Mouse (Mus musculus) liver, adult 2 months (tissue): ENCODE data around the gene Fam210b.

Experiments used
- CTCF ChIP-seq: fragments of 200-500 bp; IDR thresholded peaks from 2 replicates; pipeline ENCODE4 v1.5.1; 2011; ENCODE audit warnings: low read depth, low read length, control low read depth
- POLR2A ChIP-seq: fragments of 200-500 bp; IDR thresholded peaks from 2 replicates; pipeline ENCODE4 v1.6.1; 2011; ENCODE audit warnings: low read length, control low read depth; ENCODE audit not compliant: insufficient read depth; ENCODE audit errors: extremely low read depth

DNA sequence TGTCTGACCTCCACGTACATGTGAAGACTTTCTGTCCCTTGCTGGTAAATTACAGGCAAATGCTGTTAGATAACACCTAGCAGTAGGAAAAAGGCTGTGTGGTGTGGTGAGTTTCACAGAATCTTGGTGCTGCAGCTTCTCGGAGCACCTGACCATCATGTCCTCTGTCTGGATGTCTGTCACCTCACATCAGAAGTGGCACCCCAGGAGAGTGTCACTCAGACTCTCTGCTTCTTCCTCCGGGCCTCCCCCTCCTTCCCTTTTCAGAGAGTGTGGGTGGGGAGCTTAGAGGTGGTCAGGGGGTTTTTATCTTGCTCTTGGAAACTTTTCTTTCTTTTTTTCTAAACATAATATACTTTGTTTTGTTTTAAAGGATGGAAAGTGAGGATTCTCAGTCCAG lies 59.6 kb downstream of the Fam210b start:
- TF ChIP-seq CTCF (no peak), POLR2A (no peak)
